Mouse (Mus musculus): ENCODE measurements around the gene Ccdc167.
"Not testable (repeated sequence)": the region's sequence is repeated elsewhere in the genome, so short reads cannot be mapped to it uniquely, and the experiment has no call there.

Gene Ccdc167

GRCm38 (mm10) chr17:29719628-29720575 lies 3.1 kb upstream of the Ccdc167 start:
- DNase-seq (ENCODE audit: low spot score) = no peak

GRCm38 (mm10) chr17:29718660-29719059 lies 1.8 kb upstream of the Ccdc167 start:
- no peak for DNase-seq (ENCODE audit: low spot score)

- DNase-seq (ENCODE audit: low spot score) = not testable (repeated sequence)
Measured at GRCm38 (mm10) chr17:29713734-29714133, 3.1 kb downstream of the Ccdc167 start.

- DNase-seq (ENCODE audit: low spot score) = no peak
Measured at GRCm38 (mm10) chr17:29712565-29712964, 4.3 kb downstream of the Ccdc167 start.

GRCm38 (mm10) chr17:29711745-29712431 lies 5.0 kb downstream of the Ccdc167 start:
- DNase-seq (ENCODE audit: low spot score) = no peak

- no peak for DNase-seq (ENCODE audit: low spot score)
Measured at GRCm38 (mm10) chr17:29711076-29711744, 5.6 kb downstream of the Ccdc167 start.

- DNase-seq (ENCODE audit: low spot score) = no peak
Measured at GRCm38 (mm10) chr17:29710562-29711044, 6.2 kb downstream of the Ccdc167 start.

GRCm38 (mm10) chr17:29708783-29709182 lies 8.1 kb downstream of the Ccdc167 start:
- no peak for DNase-seq (ENCODE audit: low spot score)

- no peak for DNase-seq (ENCODE audit: low spot score)
Measured at GRCm38 (mm10) chr17:29706981-29707545, 9.8 kb downstream of the Ccdc167 start.

- no peak for DNase-seq (ENCODE audit: low spot score)
Measured at GRCm38 (mm10) chr17:29705881-29706280, 11.0 kb downstream of the Ccdc167 start.

GRCm38 (mm10) chr17:29704781-29705180 lies 12.1 kb downstream of the Ccdc167 start:
- peak; percentile 46 for DNase-seq (ENCODE audit: low spot score)

GRCm38 (mm10) chr17:29702938-29703710 lies 13.7 kb downstream of the Ccdc167 start:
- no peak for DNase-seq (ENCODE audit: low spot score)

- DNase-seq (ENCODE audit: low spot score) = no peak
Measured at GRCm38 (mm10) chr17:29700573-29700972, 16.3 kb downstream of the Ccdc167 start.

GRCm38 (mm10) chr17:29698421-29698820 lies 18.4 kb downstream of the Ccdc167 start:
- no peak for DNase-seq (ENCODE audit: low spot score)

GRCm38 (mm10) chr17:29696940-29697339 lies 19.9 kb downstream of the Ccdc167 start:
- DNase-seq (ENCODE audit: low spot score) = no peak

GRCm38 (mm10) chr17:29694516-29694915 lies 22.3 kb downstream of the Ccdc167 start:
- DNase-seq (ENCODE audit: low spot score) = no peak

- no peak for DNase-seq (ENCODE audit: low spot score)
Measured at GRCm38 (mm10) chr17:29693571-29693970, 23.3 kb downstream of the Ccdc167 start.

GRCm38 (mm10) chr17:29692827-29693226 lies 24.0 kb downstream of the Ccdc167 start:
- no peak for DNase-seq (ENCODE audit: low spot score)

GRCm38 (mm10) chr17:29690257-29690656 lies 26.6 kb downstream of the Ccdc167 start:
- no peak for DNase-seq (ENCODE audit: low spot score)

- DNase-seq (ENCODE audit: low spot score) = no peak
Measured at GRCm38 (mm10) chr17:29688610-29689009, 28.2 kb downstream of the Ccdc167 start.

GRCm38 (mm10) chr17:29687373-29687772 lies 29.5 kb downstream of the Ccdc167 start:
- DNase-seq (ENCODE audit: low spot score) = no peak

Measured in urinary bladder, postnatal 14 days (tissue).